Mouse (Mus musculus): Measurements from ENCODE around the gene Dock6. TPM values are rescaled to one million over a fixed set of nuclear protein-coding genes. Genes with fewer than 3 reads are reported as not detected.
A peak's percentile ranks its signal among the peaks of the same experiment; 100 is the strongest.
"Not testable (repeated sequence)": the region's sequence is repeated elsewhere in the genome, so short reads cannot be mapped to it uniquely, and the experiment has no call there.

Dock6 gene
- total RNA-seq, 4 experiments from 2014 or later: 27.3 to 35.7 (median 30.7) TPM

DNA sequence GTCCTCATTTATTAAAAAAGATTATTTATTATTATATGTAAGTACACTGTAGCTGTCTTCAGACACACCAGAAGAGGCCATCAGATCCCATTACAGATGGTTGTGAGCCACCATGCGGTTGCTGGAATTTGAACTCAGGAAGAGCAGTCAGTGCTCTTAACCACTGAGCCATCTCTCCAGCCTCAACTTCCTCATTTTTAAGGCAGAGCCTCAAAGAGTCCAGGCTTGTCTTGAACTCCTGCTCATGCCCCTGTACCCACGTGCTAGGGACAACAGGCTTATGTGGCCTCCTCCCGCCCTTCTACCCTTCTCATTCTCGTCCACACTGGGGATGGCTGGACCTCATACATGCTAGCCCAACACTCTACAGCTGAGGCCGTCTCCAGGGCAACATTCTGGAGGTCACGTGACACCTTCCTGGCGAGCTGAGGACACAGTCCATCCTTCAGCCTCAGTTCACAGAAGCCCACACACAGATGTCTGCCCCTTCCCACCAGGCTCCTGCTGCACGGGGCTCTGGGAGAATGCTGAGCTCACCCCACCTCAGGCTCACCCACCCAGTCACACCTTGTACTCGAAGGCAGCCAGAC is 35.6 kb downstream of the Dock6 start:
- no peak for DNase-seq (ENCODE audit: low spot score)

DNA sequence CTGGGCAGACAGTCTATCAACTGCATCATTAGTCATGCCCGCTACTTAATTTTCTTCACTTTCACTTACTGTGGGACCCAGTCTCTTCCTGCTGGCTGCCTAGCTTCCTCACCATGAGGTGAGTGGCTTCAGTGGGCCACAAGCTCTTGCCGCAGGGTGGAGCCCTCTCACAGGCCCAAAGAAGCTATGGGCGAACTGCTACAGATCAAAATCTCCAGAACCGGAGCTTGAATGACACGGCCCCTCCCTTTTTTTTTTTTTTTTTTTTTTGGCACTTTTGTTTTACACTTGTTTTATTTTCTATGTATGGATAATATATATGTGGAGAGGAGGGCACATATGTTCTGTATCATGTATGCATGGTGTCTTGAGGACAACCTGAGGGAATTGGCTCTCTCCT is 41.3 kb downstream of the Dock6 start:
- DNase-seq (ENCODE audit: low spot score): no peak

DNA sequence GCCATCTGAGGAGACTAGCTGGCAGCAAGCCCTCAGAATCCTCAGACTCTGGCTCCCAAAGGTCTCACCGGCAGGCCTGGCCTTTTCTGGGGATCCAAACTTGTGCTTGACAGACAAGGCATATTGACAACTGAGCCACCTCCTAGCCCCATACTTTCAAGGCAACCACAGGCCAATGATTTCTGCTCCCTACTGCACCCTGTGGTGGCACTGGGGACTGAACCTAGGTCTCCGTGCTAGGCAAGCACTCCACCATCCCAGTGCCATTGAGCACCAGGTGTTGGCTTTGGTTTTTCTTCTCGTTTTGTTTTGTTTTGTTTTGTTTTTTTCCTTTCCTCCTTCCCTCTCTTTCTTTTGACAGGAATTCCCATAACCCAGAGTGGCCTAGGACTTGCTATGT is 43.9 kb downstream of the Dock6 start:
- no peak for DNase-seq (ENCODE audit: low spot score)

DNA sequence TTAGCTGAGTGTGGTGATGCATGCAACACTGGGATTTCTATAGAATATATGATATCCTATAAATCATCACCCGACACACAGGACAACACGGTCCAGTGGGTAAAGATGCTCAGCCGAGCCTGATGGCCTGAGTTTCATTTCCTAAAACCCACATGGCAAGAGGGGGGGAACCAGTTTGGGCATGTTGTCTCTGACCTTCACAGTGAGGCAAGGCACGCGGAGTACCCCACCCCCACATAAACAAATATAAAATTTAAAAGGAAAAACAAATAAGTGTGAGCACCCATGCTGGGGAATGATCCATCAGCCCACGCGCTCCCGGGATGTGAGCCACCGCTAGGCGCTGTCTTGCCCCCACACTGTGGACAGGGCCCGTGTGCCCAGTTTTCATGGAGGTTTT is 45.5 kb downstream of the Dock6 start:
- no peak for DNase-seq (ENCODE audit: low spot score)

DNA sequence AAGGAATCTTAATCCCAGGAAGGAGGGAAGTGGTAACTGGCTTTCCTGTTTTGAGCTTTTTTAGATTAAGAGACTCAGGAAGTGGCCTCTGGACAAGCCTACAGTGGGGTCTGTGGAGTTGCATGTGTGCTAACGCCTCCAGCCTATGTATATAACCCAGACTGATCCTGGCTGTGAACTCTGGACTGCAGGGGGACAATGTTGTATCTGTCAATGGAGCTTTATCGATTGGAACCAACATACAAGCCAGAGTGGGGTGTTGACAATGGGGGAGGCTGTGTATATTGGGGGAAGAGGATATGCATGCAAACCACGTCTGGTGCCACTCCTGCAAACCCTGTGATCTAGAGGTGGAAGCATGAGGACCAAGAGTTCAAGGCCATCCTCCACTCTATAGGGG is 46.1 kb downstream of the Dock6 start:
- DNase-seq (ENCODE audit: low spot score): no peak

DNA sequence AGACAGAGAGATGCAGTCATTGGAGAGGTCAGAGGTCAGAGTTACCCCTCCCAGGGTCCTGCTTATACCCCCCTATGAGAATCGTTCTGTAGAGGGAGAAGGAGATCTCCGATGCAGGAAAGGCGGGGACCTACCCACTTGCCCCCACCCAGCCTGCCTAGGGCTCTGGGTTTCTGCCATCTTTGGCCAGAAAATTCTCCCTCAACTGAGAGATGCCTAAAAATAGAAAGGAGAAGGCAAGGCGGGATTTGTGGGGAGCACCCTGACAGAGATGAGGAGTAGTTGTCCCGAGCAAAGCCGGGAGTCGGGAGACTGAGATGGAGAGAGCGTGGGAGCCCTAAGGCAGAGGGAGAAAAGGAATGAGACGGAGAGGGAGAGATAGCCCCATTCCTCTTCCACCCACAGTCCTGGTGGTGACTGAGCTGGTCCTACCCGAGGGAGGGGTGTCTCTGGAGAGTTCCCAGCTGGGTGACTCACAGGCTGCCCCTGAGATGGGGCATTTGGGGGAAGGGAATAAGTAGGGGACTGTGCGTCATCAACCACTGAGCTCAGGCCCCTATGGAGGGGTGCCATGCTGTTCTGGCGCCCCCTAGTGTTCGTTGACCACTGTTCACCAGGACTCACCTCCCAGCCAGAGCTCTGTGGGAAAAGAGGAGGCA is 48.3 kb downstream of the Dock6 start:
- DNase-seq (ENCODE audit: low spot score): peak; percentile 88

DNA sequence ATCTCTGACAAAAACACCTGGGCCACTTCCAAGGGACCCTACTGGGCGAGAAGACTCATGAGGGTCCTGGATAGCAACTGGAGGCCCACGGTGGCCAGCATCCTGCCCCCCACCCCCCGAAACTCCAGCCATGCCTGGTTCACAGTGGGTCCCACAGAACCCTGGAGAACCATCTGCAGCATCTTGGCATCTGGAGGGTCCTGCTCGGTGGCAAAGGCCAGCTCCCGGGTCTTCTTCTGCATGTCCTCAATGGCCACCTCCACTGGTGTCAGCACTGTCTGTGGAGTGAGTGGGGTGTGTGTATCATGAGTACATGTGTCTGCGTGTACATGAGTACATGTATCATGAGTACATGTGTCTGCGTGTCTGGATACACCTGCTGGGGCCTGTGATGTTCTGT is 50.8 kb downstream of the Dock6 start:
- DNase-seq (ENCODE audit: low spot score): no peak

DNA sequence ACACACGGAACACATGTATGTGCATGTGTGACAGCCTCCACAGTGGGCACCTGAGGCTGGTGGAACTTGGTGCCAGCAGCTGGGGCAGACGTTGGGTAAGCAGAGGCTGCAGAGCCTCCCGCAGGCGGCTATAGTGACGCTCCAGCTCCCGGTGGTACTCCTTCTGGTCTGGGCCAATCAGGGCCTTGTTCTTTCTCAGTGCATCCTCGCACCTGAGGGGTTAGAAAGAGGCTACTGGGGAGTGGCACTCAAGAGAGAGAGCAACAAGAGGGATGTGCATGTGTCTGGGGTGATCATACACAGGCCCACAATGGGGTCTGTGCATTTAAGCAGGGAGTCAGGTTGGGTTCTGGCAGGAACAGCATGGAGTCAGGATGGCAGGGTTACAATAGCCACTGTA is 51.3 kb downstream of the Dock6 start:
- no peak for DNase-seq (ENCODE audit: low spot score)

DNA sequence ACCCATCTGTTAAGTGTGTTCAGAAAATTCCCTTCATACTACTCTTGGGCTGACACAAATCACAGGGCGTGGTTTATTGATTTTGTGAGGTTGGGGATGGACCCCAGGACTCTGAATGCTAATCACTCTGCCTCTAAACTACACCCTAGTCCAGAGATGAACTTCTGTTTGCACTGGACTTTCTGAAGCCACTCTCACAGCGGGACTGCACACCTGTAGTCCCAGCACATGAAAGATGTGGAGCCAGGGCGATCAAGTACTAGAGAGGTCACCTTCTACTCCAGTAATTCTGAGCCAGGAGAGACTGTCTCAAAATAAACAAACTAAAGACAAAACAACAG is 53.5 kb downstream of the Dock6 start:
- no peak for DNase-seq (ENCODE audit: low spot score)

DNA sequence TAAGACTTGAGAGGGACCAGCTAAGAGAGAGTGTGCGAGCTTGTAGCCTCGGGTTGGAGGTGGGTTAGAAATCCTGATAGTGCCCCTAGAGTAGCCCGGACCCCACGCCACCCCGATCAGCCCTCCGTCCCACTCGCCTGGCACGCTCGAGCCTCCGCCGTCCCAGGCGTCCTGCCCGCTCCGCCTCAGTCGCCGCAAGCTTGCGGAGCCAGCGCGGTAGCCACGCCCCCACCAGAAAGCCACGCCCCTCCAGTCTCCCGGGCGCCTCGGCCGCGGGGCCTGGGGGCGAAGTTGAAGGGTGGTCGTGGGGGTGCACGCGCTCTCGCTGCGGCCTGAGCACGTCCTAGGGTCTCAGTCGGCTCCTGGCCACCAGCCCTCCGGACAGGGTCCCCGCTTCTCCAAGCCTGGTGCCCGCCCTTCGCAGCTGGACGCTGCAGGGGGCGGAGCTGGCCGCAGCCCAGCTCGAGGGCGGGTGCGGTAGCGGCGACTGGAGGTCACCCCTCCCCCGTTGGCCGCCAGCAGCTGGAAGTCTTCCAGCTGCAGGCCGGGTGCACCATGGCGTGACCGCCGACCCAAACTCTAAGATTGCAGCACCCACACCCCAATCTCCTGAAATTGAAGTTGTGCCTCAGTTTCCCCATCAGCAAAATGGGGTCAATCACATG is 54.0 kb downstream of the Dock6 start, which contains the start of gene Kank2:
TSS of gene Kank2 (minus strand) at position 400 of the 665 bp plus-strand sequence.
- peak; percentile 89 for DNase-seq (ENCODE audit: low spot score)

DNA sequence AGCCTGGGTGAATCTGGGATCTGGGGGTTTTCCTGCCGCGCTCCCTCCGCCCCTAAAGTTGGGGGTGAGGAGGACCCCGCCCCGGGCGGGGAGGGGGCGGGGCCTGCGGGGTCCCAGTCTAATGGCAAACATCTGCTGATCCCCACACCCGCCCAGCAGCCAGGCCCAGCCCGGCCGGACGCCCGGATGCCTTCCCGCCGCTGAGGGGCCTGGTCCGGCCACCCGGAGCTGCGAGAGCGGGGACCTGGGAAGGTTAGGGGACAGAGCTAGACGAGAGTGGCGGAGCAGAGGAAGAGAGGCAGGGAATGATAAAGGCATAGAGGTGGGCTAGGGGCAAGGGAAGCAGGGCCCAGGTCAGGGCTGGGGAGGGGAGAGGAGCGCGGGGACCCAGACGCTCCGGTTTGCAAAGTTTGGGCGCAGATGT is 54.5 kb downstream of the Dock6 start:
- DNase-seq (ENCODE audit: low spot score): peak; percentile 73

DNA sequence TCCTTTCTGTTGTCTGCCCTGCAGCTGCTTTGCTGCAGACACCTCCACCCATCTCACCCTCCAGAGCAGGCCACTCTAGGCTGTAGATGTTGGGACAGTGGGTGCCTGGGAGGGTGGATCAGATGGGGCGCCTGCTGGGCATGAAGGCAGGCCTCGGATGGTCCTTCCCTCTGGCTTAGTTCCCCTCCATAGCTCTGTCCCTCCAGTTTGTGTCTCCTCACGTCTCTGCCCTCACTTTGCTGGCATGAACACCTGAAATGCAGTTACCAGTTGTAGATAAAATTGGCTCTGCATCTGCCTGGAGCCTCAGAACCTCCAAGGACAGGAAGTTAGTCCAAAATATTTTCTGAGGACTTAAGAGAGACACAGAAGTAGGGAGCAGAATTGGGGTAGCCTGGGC is 55.5 kb downstream of the Dock6 start:
- no peak for DNase-seq (ENCODE audit: low spot score)

DNA sequence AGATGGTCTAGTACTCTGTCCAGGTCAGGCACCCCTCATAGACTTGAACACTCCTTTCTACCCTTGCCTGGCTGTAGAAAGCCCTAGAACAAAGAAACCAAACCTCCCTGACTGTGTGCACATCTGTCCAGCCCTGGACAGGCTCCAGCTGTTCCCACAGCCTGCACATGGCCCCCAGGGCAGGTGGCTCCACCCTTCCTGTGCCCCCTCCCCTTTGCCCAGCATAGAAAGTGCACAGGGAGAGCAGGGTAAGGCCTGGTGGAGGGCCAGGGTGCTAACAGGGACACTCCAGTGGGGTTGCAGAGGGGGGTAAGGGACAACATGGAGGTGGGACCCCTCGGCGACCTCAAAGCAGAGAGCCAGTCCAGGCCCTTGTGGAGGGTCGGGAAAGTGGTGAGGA is 56.2 kb downstream of the Dock6 start:
- no peak for DNase-seq (ENCODE audit: low spot score)

DNA sequence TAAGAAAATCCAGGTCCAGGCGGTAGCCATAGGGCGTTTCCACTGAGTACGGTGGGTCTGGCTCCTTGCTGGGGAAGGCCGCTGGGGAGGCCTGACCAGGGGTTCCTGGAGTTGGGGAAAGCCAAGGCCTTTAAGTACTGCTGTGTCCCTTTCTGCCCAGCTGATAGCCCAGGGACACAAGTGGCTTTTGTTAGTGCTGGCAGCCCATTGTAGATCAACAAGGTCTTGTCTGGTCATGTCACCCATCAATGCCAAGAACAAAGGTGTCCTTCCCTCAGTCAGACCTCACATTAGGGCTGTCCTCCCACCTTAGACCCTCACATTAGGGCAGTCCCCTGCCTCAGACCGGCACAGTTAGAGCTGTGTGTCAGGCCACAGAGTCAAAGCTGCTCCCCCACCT is 56.9 kb downstream of the Dock6 start:
- DNase-seq (ENCODE audit: low spot score): no peak

DNA sequence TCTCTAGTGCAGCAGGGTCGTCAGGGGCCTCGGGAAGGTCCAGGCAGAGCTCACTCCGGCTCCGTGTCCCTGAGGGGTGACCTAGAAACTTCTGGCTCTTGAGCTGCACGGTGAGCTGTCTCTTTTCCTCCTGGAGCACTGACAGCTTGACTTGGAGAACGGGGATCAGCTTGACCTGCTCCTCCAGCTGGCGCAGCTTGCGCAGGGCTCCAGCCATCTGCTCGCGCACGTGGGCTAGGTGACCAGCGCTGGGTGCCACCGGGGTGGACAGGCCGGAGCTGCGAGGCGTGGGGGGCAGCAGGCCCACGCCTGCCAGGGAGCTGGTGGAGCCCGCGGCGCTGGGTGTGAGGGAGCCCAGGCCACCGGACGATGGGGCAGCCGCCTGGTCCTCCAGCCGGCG is 57.5 kb downstream of the Dock6 start:
- no peak for DNase-seq (ENCODE audit: low spot score)

DNA sequence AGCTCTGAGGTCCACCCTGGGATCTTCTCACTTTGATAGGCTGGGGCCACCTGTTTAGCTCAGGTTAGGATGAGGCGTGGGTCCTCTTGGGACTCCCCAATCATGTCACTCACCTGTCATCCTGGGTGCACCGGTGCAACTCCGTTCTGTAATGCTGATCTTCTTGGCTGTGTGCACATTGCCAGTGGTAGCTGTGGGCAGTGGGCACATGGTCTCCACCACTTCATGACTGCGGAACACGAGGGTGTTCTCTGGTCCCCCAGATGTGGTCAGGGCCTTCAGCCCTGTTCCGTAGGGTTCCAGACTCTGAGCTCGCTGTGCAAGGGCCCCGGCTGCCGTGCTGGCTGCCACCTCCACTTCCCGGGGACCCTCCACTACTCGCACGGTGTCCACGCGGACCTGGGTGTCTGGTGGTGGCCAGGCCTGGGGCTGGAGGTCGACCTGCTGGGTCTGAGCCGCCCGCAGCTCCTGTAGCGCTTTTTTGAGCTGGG is 58.0 kb downstream of the Dock6 start:
- DNase-seq (ENCODE audit: low spot score): no peak

DNA sequence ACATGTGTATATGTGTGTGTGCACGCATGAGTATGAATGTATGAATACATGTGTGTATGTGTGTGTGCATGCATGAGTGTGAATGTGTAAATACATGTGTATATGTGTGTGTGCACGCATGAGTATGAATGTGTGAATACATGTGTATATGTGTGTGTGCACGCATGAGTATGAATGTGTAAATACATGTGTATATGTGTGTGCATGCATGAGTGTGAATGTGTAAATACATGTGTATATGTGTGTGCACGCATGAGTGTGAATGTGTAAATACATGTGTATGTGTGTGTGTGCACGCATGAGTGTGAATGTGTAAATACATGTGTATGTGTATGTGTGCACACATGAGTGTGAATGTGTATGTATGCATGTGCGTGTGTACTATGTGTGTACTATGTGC is 58.9 kb downstream of the Dock6 start:
- not testable (repeated sequence) for DNase-seq (ENCODE audit: low spot score)

DNA sequence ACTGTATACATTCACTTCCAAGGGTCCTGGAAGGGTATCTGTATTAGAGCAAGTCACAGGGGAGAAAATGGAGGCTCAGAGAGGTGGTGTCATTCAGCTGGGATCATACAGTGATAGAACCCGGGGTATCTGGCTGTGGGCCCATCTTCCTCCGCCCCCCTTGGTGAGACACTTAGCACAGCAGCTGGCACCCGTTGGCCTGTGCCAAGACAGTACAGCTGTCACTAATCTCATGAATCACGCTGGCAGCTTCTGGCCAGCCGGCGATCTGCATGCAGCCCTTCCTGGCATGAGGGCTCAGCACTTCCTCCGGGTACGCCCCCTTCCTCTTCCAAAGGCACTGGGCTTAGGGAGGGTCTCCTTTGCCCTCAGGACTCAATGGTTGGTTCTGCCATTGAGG is 59.8 kb downstream of the Dock6 start:
- peak; percentile 31 for DNase-seq (ENCODE audit: low spot score)

DNA sequence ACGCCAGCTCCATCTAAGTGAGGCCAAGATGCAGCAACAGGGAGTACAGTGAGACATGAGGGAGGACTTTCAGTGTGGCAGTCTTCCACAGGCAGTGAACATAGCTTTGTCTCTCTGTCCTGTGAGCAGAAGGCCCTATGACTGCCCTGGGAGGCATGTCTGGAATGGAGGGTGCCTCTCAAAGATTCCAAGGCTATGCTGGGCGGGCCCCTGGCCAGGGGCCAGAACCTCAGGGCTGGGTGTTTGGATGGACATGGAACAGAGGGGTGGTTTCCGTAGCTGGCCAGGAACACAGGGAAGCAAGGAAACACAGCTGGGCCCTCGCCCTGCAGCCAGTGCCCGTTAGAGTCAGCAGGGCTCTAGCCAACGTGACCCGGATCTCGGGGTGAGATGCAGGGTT is 60.6 kb downstream of the Dock6 start:
- peak; percentile 63 for DNase-seq (ENCODE audit: low spot score)

DNA sequence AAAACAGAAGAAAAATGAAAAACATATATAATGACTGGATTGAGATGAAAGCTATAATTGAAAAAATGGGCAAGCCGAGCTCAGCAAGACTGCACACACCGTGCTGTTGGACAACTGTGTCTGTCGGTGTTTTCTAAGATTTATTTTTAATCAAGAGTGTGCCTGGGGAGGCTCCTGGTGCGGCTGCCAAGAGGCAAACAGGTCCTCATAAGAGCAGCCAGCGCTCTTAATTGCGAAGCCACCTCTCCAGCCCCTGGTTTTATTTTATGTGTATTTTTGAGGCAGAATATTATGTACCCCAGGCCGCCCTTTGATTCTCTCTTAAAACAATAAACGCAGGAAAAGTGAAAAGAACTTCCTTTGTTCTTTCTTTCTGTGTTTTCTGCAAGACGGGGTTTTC is 64.2 kb downstream of the Dock6 start:
- DNase-seq (ENCODE audit: low spot score): no peak

DNA sequence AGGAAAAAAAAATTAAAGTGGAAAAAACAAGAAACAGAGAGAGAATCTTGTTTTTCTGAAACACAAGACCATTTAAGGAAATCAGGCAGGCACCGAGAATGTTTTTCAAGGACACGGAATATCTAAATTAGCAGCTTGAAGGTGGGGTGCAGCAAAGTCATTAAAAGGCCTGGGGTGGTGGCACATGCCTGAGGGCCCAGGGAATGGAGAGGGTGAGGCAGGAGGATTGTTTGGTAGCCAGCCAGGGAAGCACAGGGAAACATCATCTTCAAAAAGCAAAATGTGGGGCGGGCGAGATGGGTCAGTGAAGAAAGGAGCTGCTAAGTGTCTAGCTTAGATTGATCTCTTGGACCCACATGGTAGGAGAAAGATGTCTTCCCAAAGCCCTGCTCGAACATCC is 64.8 kb downstream of the Dock6 start:
- DNase-seq (ENCODE audit: low spot score): no peak

DNA sequence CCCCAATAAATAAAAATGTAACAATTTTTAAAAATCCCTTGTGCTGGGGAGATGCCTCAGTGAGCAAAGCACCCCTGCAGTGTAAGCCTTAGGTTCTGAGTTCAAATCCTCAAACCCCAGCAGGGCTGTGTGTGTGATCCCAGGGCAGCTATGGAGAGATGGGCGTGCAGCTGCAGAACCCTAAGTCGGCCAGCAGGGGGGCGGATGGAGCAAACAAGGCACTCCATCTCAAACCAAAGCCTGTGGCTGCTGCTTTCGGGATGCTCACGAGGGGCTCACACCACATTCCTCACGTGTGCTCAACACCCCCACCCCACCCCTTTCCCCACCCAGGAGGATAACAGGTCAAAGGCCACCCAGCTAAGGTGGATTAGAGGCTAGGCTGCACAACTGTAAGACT is 65.5 kb downstream of the Dock6 start:
- DNase-seq (ENCODE audit: low spot score): peak; percentile 71

DNA sequence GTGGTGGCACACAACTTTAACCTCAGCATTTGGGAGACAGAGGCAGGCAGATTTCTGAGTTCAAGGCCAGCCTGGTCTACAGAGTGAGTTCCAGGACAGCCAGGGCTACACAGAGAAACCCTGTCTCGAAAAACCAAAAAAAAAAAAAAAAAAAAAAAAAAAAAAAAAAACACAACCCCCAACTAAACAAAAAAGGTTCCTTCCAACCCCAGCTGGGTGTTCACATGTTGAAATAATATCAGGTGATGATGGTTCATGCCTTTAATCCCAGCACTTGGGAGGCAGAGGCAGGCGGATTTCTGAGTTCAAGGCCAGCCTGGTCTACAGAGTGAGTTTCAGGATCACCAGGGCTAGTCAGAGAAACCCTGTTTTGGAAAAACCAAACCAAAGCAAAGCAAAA is 66.1 kb downstream of the Dock6 start:
- DNase-seq (ENCODE audit: low spot score): not testable (repeated sequence)

Measured in heart, adult 8-10 months (tissue).